Mouse (Mus musculus) forebrain, embryonic 13.5 days (tissue): ENCODE measurements around the gene Pla2g4b. TPM values are rescaled to one million over a fixed set of nuclear protein-coding genes. Genes with fewer than 3 reads are reported as not detected.
A peak's percentile ranks its signal among the peaks of the same experiment; 100 is the strongest.

Experiments
- ATAC-seq: fragments of 200-750 bp; cut with Nextera tagmentation; 2 replicates; pipeline ENCODE4 v1.8.0; 2017
- H3K27ac ChIP-seq: fragments of 300-500 bp; sonication (generic); 2 replicates; pipeline ENCODE4 v1.5.1; 2015; ENCODE audit warnings: inconsistent platforms, mild to moderate bottlenecking, moderate library complexity
- H3K27me3 ChIP-seq: fragments of 300-500 bp; sonication (generic); 2 replicates; pipeline ENCODE4 v1.6.1; 2015; ENCODE audit warnings: mild to moderate bottlenecking, inconsistent platforms
- H3K36me3 ChIP-seq: fragments of 300-500 bp; sonication (generic); 2 replicates; pipeline ENCODE4 v1.6.1; 2015; ENCODE audit warnings: mild to moderate bottlenecking, inconsistent platforms; ENCODE audit not compliant: poor library complexity, severe bottlenecking
- H3K4me1 ChIP-seq: fragments of 300-500 bp; sonication (generic); 2 replicates; pipeline ENCODE4 v1.6.1; 2015; ENCODE audit warnings: inconsistent platforms
- H3K4me2 ChIP-seq: fragments of 300-500 bp; sonication (generic); 2 replicates; pipeline ENCODE4 v1.6.1; 2015; ENCODE audit warnings: inconsistent platforms, mild to moderate bottlenecking, moderate library complexity
- H3K4me3 ChIP-seq: fragments of 300-500 bp; sonication (generic); 2 replicates; pipeline ENCODE4 v1.5.1; 2015; ENCODE audit warnings: mild to moderate bottlenecking, inconsistent platforms
- H3K9ac ChIP-seq: fragments of 300-500 bp; sonication (generic); 2 replicates; pipeline ENCODE4 v1.6.1; 2015; ENCODE audit warnings: mild to moderate bottlenecking, inconsistent platforms
- H3K9me3 ChIP-seq: fragments of 300-500 bp; sonication (generic); replicated peaks from 2 replicates; pipeline ENCODE4 v1.6.1; 2016; ENCODE audit warnings: inconsistent platforms
- WGBS: fragments of 180-500 bp; shearing (Covaris S2); methylation state at CpG from one replicate; pipeline ENCODE4 v1.1.7; 2015; 5-methylcytosine and 5-hydroxymethylcytosine counted together
- polyA plus RNA-seq: library from polyadenylated mRNA; unstranded; fragments of >200 nt; fragmentation: Nextera tagmentation; extraction: Ambion mirVana; gene quantifications from 2 replicates; pipeline ENCODE4 v1.2.1, GENCODE M21; 2015

The Pla2g4b gene
- polyA plus RNA-seq, 1 experiment from 2014 or later: 1.5 TPM

DNA sequence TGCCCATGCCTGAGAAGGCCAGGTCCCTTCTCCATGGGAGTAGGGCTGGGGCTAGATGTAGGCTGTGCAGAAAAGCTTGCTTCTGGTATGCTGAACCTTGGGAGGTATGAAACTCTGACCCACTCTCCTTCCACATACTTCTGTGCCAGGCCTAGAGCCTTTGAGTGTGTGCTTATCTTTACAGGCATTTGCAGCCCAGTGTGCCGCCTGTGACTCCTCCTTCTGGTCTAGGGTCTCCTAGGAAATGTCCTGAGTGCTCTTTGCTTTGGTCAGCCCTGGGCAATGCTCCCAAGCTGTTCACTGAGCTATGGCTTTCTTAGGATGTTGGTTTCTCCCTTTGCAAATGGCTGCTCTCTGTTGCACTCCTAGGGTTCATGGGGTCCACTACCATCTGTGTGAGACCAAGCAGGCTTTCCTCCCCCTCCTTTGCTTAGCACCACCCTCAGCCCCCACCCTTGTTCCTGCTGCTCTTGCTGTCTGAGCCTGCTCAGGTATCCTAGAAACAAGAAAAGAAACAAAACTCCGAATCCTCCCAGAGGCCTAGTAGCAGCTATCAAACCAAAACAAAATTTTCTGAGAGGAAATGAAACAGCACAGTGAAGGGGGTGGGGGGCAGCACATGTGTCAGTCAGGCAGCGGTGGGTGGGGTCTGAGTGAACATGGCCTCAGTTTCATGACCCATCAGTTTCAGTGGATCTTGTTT is 32.2 kb upstream of the Pla2g4b start:
- WGBS: 81% methylated on average over 3 of the region's 3 CpGs
- H3K36me3 ChIP-seq: 0 out of 2 replicates have a peak, but pooled peaks cover 5% of the 10 kb centered on the region
- H3K4me2 ChIP-seq: no peak overlapping the region
- no peak overlapping the region for H3K27ac ChIP-seq
- H3K27me3 ChIP-seq: no peaks in the 10 kb centered on the region
- no peak overlapping the region for H3K4me3 ChIP-seq
- no peaks in the 10 kb centered on the region for H3K4me1 ChIP-seq
- no peaks in the 10 kb centered on the region for H3K9me3 ChIP-seq
- H3K9ac ChIP-seq: no peak overlapping the region
- no peak for ATAC-seq

DNA sequence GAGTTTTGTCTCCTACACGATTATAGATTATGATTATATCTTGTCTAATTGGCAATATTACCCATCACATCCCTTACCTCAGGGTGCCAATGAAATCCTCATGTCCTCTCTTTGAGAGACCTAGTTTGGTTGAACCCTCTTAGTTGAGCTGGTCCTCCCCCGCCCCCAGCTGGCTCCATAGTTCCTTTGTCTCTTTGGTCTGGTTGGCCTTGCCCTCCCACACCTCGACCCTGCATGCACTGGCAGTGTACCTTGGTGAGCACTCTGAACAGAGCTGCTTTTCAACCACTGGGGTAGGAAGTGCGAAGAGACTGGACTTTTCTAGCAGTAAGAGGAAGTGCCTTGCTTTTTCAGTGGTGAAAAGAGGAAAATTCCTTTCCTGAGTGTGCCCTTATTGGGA is 31.3 kb upstream of the Pla2g4b start:
- no peaks in the 10 kb centered on the region for H3K9me3 ChIP-seq
- WGBS: 80% methylated on average over 4 of the region's 4 CpGs
- H3K4me1 ChIP-seq: no peaks in the 10 kb centered on the region
- H3K4me2 ChIP-seq: no peak overlapping the region
- no peak overlapping the region for H3K27ac ChIP-seq
- no peak overlapping the region for H3K9ac ChIP-seq
- H3K27me3 ChIP-seq: no peaks in the 10 kb centered on the region
- 0 out of 2 replicates have a peak, but pooled peaks cover 5% of the 10 kb centered on the region for H3K36me3 ChIP-seq
- no peak for ATAC-seq
- no peak overlapping the region for H3K4me3 ChIP-seq

DNA sequence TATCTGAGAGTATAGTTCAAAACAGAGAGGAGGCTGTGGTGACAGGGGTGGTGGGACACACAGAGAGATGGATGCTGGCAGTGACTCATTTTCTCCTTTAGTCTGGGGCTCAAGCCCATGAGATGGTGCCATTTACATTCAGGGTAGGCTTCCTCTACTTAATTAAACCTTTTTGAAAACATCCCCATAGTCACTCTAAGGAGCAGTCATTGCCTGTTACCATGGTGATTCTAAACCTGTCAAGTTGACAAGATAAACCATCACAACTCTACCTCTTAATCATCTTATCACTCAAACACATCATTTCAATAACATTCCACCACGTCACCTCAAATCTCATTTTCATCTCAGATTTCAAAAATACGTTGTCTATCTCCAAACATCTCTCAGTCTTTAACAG is 29.2 kb upstream of the Pla2g4b start:
- H3K4me2 ChIP-seq: no peak overlapping the region
- no peak overlapping the region for H3K4me3 ChIP-seq
- no peak overlapping the region for H3K27ac ChIP-seq
- H3K27me3 ChIP-seq: no peaks in the 10 kb centered on the region
- WGBS: 77% methylated on average over 2 of the region's 2 CpGs
- no peaks in the 10 kb centered on the region for H3K9me3 ChIP-seq
- no peaks in the 10 kb centered on the region for H3K4me1 ChIP-seq
- no peak for ATAC-seq
- H3K36me3 ChIP-seq: 0 out of 2 replicates have a peak, but pooled peaks cover under 1% of the 10 kb centered on the region
- H3K9ac ChIP-seq: no peak overlapping the region

DNA sequence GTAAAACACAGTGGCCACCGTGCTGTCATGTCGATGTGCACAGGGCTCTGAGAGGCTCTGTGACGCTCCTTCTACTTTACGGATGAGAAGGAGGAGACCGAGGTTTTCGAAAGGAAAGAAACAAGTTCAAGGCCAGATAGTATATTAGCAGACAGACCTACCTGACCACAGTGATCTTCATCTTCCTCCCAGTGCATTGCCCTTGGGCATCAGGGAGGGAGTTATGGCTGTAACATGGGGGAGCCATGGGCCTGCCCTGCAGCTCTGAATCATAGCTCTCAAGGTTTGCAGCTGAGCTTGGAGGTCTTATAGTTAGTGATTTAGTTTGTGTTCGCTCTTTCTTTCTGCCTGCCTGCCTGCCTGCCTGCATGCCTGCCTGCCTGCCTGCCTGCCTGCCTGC is 26.5 kb upstream of the Pla2g4b start:
- no peak overlapping the region for H3K9ac ChIP-seq
- 95% methylated on average over 7 of the region's 7 CpGs for WGBS
- no peaks in the 10 kb centered on the region for H3K36me3 ChIP-seq

DNA sequence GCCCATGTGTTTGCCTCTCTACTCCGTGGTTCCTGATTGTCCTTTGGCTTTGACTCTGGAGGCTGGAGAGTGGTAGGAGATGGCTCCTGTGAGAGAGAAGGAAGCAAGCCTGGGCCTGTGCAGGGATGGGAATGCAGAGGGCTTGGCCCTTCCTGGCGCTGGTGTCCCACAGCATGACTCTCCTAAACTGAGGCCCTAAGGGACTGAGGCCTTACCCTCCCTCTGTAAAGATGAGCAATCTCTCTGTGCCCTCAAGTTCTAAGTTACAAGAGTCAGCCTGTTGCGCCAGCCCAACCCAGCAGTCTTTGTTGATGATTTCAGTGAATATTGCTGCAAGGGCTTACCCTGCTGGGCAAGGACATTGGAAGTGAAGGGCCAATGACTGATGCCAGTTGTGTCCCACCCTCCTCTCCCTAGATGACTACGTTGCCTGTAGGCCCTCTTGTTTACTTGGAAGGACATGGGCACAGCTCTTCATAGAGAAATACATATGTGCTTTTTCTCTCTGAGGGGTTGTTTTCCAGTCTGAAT is 25.5 kb upstream of the Pla2g4b start:
- H3K9ac ChIP-seq: no peak overlapping the region
- H3K4me3 ChIP-seq: no peak overlapping the region
- H3K27ac ChIP-seq: no peak overlapping the region
- no peaks in the 10 kb centered on the region for H3K4me1 ChIP-seq
- ATAC-seq: no peak
- WGBS: 84% methylated on average over 4 of the region's 4 CpGs
- H3K36me3 ChIP-seq: peaks cover 3% of the 10 kb centered on the region; the same call in 1 of the 2 replicates
- H3K9me3 ChIP-seq: no peaks in the 10 kb centered on the region
- no peak overlapping the region for H3K4me2 ChIP-seq
- no peaks in the 10 kb centered on the region for H3K27me3 ChIP-seq

More for the DNA sequence above, 26.5 kb upstream of the Pla2g4b start:
- Histone ChIP-seq H3K4me3 (no peak overlapping the region), H3K9me3 (no peaks in the 10 kb centered on the region), H3K27ac (no peak overlapping the region), H3K27me3 (no peaks in the 10 kb centered on the region), H3K4me1 (no peaks in the 10 kb centered on the region), H3K4me2 (no peak overlapping the region)
- ATAC-seq: no peak

DNA sequence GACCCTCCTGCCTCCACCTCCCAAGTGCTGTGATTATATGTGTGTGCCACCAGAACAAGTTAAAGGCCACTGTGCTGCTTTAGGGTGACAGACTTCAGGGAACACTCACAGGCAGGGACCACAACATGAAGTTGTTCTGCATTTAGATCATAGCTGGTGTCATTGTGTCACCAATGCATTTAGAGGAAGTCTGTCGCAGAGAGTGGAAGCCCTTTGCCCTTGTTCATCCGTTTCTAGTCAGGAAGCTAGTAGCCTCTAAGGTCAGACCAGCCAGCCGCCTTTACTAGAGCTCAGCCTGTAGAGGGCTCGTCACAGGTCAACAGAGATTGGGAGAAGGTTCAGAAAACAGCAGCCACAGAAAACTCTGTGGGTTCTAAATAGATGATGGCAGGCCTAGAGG is 24.5 kb upstream of the Pla2g4b start:
- WGBS: 84% methylated on average over 4 of the region's 4 CpGs
- H3K9ac ChIP-seq: no peak overlapping the region
- no peaks in the 10 kb centered on the region for H3K27me3 ChIP-seq
- no peaks in the 10 kb centered on the region for H3K9me3 ChIP-seq
- H3K36me3 ChIP-seq: peaks cover 6% of the 10 kb centered on the region; the same call in 1 of the 2 replicates
- H3K4me3 ChIP-seq: no peak overlapping the region
- ATAC-seq: no peak
- no peak overlapping the region for H3K4me2 ChIP-seq
- no peak overlapping the region for H3K27ac ChIP-seq
- no peaks in the 10 kb centered on the region for H3K4me1 ChIP-seq

DNA sequence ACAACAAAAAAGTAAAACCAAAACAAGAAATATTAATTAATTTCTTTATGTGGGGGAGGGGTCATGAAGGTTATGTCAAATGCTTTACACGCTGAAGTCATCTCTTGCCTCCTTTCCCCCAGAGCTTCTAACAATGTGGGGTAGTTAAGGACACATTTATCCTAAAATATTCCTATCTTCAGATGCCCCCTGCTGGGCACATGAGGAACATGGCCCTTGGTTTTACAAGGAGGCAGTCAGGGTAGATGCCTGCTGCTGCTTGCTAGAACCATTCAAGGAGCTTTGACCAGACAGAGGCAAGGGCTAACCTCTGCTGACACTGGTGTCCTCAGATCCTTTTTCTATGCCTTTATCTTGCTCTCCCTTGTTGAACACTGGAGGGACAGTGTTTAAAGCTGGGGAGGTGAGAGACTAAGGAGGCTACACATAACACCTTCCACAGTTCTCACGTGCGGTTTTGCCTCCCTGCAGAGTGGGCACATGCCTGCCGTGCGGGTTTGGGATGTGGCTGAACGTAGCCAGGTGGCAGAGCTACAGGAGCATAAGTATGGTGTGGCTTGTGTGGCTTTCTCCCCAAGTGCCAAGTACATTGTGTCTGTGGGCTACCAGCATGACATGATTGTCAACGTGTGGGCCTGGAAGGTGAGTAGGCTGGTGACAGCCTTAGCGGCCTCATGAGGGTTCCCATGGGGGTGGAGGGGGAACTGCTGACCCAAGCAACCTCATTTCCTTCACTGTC is 21.6 kb upstream of the Pla2g4b start:
- Histone ChIP-seq H3K9ac (no peak overlapping the region), H3K36me3 (peaks cover 18% of the 10 kb centered on the region), H3K9me3 (no peaks in the 10 kb centered on the region), H3K4me1 (no peaks in the 10 kb centered on the region), H3K4me3 (no peak overlapping the region), H3K27ac (no peak overlapping the region), H3K4me2 (no peak overlapping the region), H3K27me3 (no peaks in the 10 kb centered on the region)
- 83% methylated on average over 8 of the region's 8 CpGs for WGBS
- 0 out of 2 replicates have a peak, but pooled peaks have one; percentile 16 for ATAC-seq

DNA sequence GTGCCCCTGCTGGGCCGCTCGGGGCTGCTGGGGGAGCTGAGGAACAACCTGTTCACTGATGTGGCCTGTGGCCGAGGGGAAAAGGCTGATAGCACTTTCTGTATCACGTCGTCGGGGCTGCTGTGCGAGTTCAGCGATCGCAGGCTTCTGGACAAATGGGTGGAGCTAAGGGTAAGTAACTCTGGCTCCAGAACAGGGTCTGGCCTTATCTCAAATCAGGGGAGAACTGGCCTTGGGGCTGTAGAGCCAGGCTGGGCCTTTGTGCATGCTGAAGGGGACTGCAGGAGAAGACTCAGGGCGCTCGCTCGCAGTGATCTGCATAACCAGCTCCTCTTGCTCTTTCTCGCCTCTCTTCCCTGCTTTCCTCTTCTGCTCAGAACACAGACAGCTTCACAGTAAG is 20.3 kb upstream of the Pla2g4b start:
- WGBS: 90% methylated on average over 13 of the region's 13 CpGs
- no peaks in the 10 kb centered on the region for H3K27me3 ChIP-seq
- no peaks in the 10 kb centered on the region for H3K9me3 ChIP-seq
- no peaks in the 10 kb centered on the region for H3K4me1 ChIP-seq
- peaks cover 31% of the 10 kb centered on the region for H3K36me3 ChIP-seq
- no peak for ATAC-seq
- no peak overlapping the region for H3K27ac ChIP-seq
- H3K9ac ChIP-seq: no peak overlapping the region
- H3K4me3 ChIP-seq: no peak overlapping the region
- H3K4me2 ChIP-seq: no peak overlapping the region

DNA sequence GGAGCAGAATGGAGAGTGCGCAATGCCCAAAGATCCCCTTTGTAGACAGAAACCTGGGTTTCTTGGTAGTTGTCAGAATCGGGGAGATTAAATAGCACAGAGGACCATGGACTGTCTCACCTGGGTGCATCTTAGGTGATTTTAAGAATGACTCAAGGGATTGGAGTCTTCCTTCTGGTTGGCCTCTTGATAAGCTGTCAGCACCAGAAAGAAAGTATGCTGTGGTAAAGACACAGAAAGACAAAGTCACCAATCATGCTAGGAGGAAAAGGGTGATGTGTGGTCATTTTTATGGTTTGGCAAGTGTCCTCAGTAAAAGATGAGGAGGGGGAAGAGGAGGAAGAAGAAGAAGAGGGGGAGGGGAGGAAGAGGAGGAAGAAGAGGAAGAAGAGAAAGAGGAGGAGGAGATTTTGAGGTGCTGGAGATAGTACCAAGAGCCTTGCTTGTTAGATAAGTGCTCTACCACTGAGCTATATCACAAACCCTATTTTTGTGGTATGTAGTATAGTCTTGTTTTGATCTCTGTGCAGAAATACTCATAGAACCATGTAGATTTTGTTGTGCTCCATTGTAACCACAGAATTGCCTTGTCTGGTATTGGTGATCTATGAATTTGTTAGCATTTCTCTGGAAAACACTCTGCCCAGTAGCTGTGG is 19.3 kb upstream of the Pla2g4b start:
- H3K9ac ChIP-seq: no peak overlapping the region
- no peaks in the 10 kb centered on the region for H3K4me1 ChIP-seq
- no peaks in the 10 kb centered on the region for H3K27me3 ChIP-seq
- no peak overlapping the region for H3K4me3 ChIP-seq
- no peak overlapping the region for H3K27ac ChIP-seq
- ATAC-seq: no peak
- WGBS: 100% methylated on average over 2 of the region's 2 CpGs
- H3K36me3 ChIP-seq: peaks cover 41% of the 10 kb centered on the region
- H3K4me2 ChIP-seq: no peak overlapping the region
- H3K9me3 ChIP-seq: no peaks in the 10 kb centered on the region

DNA sequence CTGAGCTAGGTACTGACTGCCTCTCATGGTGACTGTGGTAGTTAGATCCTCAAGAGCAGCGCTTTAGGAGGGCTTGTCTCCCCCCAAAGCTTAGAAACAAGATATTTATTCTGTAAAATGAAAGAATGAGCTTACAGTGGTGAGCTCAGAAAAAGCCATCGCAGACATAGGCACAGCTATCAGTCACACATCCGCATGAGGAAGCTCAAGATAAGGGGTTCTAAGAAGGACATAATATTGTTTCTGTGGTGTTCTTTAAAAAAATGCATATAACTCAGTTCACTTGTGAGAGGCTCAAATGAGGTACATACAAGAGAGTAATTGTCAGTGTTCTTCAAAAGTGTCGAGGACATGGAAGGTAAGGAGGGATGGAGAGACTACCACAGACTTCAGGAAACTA is 17.3 kb upstream of the Pla2g4b start:
- H3K36me3 ChIP-seq: peaks cover 61% of the 10 kb centered on the region
- no peak overlapping the region for H3K4me2 ChIP-seq
- H3K27ac ChIP-seq: no peak overlapping the region
- H3K9me3 ChIP-seq: no peaks in the 10 kb centered on the region
- H3K4me1 ChIP-seq: no peaks in the 10 kb centered on the region
- 93% methylated on average over 4 of the region's 4 CpGs for WGBS
- no peaks in the 10 kb centered on the region for H3K27me3 ChIP-seq
- no peak overlapping the region for H3K4me3 ChIP-seq
- ATAC-seq: no peak
- H3K9ac ChIP-seq: no peak overlapping the region

DNA sequence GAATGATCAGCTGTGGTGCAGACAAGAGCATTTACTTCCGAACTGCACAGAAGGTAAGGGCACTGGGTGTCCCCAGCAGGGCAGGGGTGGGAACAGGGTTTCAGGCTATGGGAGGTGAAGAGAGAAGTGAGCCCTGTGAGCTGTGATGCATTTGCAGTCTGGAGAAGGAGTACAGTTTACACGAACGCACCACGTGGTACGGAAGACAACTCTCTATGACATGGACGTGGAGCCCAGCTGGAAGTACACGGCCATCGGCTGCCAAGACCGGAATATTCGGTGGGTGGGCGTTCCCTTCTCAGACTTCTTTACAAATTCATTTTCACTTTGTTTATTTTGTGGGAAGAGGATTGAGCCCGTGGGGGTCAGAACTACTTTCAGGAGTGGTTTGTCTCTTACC is 15.6 kb upstream of the Pla2g4b start:
- no peaks in the 10 kb centered on the region for H3K9me3 ChIP-seq
- no peaks in the 10 kb centered on the region for H3K27me3 ChIP-seq
- no peak for ATAC-seq
- H3K27ac ChIP-seq: no peak overlapping the region
- no peak overlapping the region for H3K9ac ChIP-seq
- H3K4me3 ChIP-seq: no peak overlapping the region
- no peak overlapping the region for H3K4me2 ChIP-seq
- H3K36me3 ChIP-seq: peaks cover 76% of the 10 kb centered on the region
- 90% methylated on average over 12 of the region's 12 CpGs for WGBS
- H3K4me1 ChIP-seq: no peaks in the 10 kb centered on the region

DNA sequence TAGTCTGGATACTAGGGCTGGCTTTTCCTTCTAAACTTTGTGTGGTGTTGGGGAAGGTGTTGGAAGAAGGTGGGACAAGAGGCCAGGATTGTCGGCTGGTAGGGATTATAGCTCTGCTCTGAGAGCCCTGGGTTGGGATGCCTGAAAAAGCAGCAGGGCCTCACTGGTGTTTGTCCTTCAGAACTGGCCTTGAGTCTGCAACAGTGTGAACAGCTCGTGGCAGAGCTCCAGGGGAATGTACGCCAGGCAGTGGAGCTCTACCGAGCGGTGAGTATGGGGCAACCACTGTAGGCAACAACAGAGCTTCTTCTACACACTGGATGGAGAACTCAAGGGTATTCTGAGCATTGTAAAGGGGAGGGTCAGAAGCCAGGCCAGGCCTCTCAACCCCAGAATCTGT is 8.9 kb upstream of the Pla2g4b start:
- Histone ChIP-seq H3K9ac (no peak overlapping the region), H3K27me3 (no peaks in the 10 kb centered on the region), H3K27ac (no peak overlapping the region), H3K4me2 (no peak overlapping the region), H3K4me3 (no peak overlapping the region), H3K9me3 (no peaks in the 10 kb centered on the region), H3K36me3 (peaks cover 65% of the 10 kb centered on the region), H3K4me1 (peaks cover 15% of the 10 kb centered on the region)
- no peak for ATAC-seq
- whole genome bisulfite sequencing: 91% methylated on average over 5 of the region's 5 CpGs
